Mouse (Mus musculus) lung, adult 2 months (tissue): Measurements from ENCODE around the gene Mturn. TPM values are rescaled to one million over a fixed set of nuclear protein-coding genes. Genes with fewer than 3 reads are reported as not detected.

Source experiments
- DNase-seq: peaks from one replicate; pipeline ENCODE4 v3.0.0; 2022
- H3K4me1 ChIP-seq: fragments of 200-500 bp; 2 replicates; pipeline ENCODE4 v1.6.1; 2011; ENCODE audit warnings: low read length; ENCODE audit not compliant: control insufficient read depth, insufficient read depth
- H3K4me3 ChIP-seq: fragments of 200-500 bp; replicated peaks from 2 replicates; pipeline ENCODE3; 2011; ENCODE audit warnings: low read depth, mild to moderate bottlenecking, control low read depth, low read length; ENCODE audit errors: extremely low read depth
- CTCF ChIP-seq: fragments of 200-500 bp; IDR thresholded peaks from 2 replicates; pipeline ENCODE4 v1.5.1; 2011; ENCODE audit warnings: mild to moderate bottlenecking, low read length, control low read depth; ENCODE audit not compliant: insufficient read depth
- POLR2A ChIP-seq: fragments of 200-500 bp; IDR thresholded peaks from 2 replicates; pipeline ENCODE4 v1.6.1; 2011; ENCODE audit warnings: low read depth, mild to moderate bottlenecking, control low read depth, low read length, borderline replicate concordance; ENCODE audit errors: extremely low read depth
- WGBS: fragments of 180-500 bp; shearing (Covaris S2); methylation state at CpG from one replicate; pipeline ENCODE4 v1.1.7; 2018; 5-methylcytosine and 5-hydroxymethylcytosine counted together
- polyA plus RNA-seq: library from polyadenylated mRNA; depleted of rRNA; stranded (reverse); fragments of >200 nt; gene quantifications from 2 replicates; pipeline ENCODE4 v1.2.3, GENCODE M21; 2012

The Mturn gene
- polyA plus RNA-seq, 1 experiment, result 9.5 TPM

DNA sequence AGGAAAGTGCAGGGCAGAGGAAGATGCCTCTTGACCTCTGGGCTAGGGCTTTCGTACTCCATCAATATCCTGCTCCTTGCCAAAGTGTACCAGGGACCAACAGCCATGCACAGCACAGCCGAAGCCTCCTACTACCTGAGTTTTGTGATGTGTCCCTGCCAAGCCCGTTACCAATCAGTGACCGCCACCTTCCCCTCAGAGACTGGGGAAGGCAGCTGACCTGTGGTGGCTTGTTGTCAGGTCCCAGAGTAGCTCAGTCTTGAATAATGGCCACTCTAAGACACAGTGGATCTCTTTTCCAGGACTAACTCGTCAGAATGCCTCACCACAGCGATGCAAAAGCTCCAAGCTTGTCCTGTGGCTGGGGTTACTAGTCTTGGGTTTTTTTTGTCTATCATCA lies 45.4 kb downstream of the Mturn start:
- Histone ChIP-seq H3K4me1 (no peaks in the 10 kb centered on the region), H3K4me3 (no peak overlapping the region)
- WGBS, result 80% methylated on average over 6 of the region's 6 CpGs
- DNase-seq, result no peak
- TF ChIP-seq POLR2A, result no peak
- TF ChIP-seq CTCF, result no peak

DNA sequence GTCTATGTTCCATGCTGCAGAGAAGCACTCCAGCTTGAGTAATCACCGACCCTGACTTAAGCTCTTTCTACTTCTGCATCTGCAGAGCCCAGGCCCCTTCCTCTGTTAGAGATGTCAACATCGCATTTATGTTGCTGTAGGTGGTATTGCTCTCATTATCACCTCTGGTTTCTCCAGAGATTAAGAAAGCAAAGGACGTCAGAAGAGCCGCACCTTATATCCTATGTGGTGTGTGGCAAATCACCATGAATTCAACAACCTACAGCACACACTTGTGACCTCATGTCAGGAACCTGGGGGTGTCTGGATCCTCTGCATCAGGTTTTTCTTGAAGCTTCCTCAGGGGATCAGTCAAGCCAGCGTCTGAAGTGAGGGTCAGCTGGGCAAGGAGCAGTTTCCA lies 46.0 kb downstream of the Mturn start:
- 85% methylated on average over 5 of the region's 5 CpGs for WGBS
- Histone ChIP-seq H3K4me1 (no peaks in the 10 kb centered on the region), H3K4me3 (no peak overlapping the region)
- TF ChIP-seq POLR2A, result no peak
- TF ChIP-seq CTCF, result no peak
- no peak for DNase-seq

- DNase-seq, result no peak
- WGBS, result 87% methylated on average over 2 of the region's 2 CpGs
These were observed 48.2 kb downstream of the Mturn start for GRCm38 (mm10) chr6:54729451-54730105.

DNA sequence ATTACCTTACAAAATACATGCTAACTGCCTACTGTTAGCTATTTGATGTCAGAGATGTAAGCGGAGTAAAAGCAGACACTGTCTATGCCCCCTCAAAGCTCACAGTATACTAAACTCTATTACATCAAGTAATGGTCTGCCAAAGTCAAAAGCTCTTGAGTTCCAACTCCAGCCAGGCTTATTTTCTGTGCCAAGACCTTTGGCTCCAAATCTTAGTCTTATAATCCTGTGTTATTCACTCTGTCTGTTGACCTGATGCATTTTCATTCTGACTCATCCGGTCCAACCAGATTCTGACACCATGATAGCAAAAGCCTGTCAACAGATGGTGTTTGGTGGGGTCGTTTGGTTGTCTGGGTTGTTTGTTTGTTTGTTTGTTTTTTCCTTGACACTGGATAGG lies 50.3 kb downstream of the Mturn start:
- TF ChIP-seq CTCF, result no peak
- DNase-seq, result no peak
- Histone ChIP-seq H3K4me1 (no peaks in the 10 kb centered on the region), H3K4me3 (no peak overlapping the region)
- WGBS, result 66% methylated on average over 3 of the region's 3 CpGs

More at GRCm38 (mm10) chr6:54729451-54730105, 48.2 kb downstream of the Mturn start:
- Histone ChIP-seq H3K4me3 (no peak overlapping the region), H3K4me1 (no peaks in the 10 kb centered on the region)
- TF ChIP-seq POLR2A, result no peak
- no peak for TF ChIP-seq CTCF

DNA sequence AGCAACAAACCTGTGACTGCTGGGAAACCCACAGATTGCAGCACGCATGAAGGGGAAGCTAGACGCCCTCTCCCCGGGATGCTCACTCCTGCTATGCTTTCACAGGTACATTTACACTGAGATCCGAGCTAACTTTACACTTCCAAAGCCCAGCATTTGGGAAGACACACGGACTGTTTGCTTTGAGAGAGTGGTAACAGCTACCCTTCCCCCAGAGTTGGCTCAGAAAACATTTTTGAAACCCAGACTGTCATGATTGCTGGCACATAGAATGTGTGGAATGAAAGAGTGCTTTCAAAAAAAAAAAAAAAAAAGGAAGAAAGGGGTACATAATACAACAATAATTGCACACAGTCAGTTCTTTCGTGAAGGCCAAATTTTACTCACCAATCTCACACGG lies 51.3 kb downstream of the Mturn start:
- Histone ChIP-seq H3K4me3 (no peak overlapping the region), H3K4me1 (no peaks in the 10 kb centered on the region)
- TF ChIP-seq POLR2A (no peak), CTCF (no peak)
- no peak for DNase-seq
- 52% methylated on average over 7 of the region's 7 CpGs for WGBS

- WGBS, result 50% methylated on average over 9 of the region's 9 CpGs
- no peak for DNase-seq
- H3K4me1 ChIP-seq, result no peaks in the 10 kb centered on the region; the same call in 1 of the 2 replicates
- TF ChIP-seq CTCF (no peak), POLR2A (no peak)
- no peak overlapping the region for H3K4me3 ChIP-seq
These were observed 54.7 kb downstream of the Mturn start for GRCm38 (mm10) chr6:54736126-54736525.

- no peak overlapping the region for H3K4me3 ChIP-seq
- WGBS, result 56% methylated on average over 3 of the region's 3 CpGs
- DNase-seq, result no peak
- TF ChIP-seq CTCF, result no peak
- TF ChIP-seq POLR2A, result no peak
- no peaks in the 10 kb centered on the region; the same call in 1 of the 2 replicates for H3K4me1 ChIP-seq
These were observed 55.8 kb downstream of the Mturn start for GRCm38 (mm10) chr6:54737255-54737654.

GRCm38 (mm10) chr6:54737684-54738083 lies 56.3 kb downstream of the Mturn start:
- no peak for DNase-seq
- WGBS, result 61% methylated on average over 3 of the region's 3 CpGs

DNA sequence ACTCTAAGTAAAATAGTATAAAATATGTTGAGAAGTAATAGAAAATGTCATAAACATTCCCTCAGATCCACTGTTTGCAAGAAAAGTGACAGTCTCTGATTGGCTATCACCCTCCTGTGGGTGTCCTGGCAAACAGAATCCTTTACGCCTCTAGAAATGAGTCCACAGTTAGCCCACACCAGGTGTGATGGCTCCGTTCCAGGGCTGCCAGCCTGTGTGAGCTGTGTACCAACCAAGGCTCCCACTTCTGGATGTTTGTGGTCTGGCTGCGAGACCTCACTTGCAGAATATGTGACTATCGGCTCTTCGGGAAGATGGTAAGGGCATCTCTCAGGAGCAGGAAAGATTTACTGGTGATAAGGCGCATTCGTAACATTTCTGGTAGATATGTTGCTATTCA lies 67.6 kb downstream of the Mturn start:
- no peak for DNase-seq
- Histone ChIP-seq H3K4me3 (no peak overlapping the region), H3K4me1 (peaks cover 4% of the 10 kb centered on the region)
- 84% methylated on average over 7 of the region's 7 CpGs for WGBS
- TF ChIP-seq POLR2A, result no peak
- no peak for TF ChIP-seq CTCF

More at GRCm38 (mm10) chr6:54737684-54738083, 56.3 kb downstream of the Mturn start:
- Histone ChIP-seq H3K4me1 (no peaks in the 10 kb centered on the region; the same call in 1 of the 2 replicates), H3K4me3 (no peak overlapping the region)
- TF ChIP-seq POLR2A (no peak), CTCF (no peak)

DNA sequence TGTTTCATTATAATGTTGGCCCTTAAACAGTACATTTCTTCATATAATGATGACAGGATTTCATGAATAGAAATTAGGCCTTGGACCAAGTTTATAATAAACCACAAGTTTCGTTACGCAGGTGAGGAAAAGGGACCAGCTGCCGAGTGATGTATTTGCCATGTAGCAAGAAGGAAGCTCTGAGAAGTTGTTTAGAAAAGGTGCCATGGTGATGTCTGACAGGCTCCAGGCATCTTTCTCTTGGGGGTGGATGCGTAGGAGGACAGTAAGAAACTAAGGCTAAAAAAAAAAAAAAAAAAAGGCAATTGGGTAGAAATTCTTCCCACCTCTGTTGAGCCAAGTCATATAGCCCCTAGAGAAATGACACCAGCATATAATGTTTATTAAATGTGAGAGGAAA lies 70.2 kb downstream of the Mturn start:
- TF ChIP-seq POLR2A, result no peak
- no peak for TF ChIP-seq CTCF
- WGBS, result 62% methylated on average over 4 of the region's 4 CpGs
- Histone ChIP-seq H3K4me3 (no peak overlapping the region), H3K4me1 (peaks cover 4% of the 10 kb centered on the region)
- no peak for DNase-seq
